ENCODE assay signal across 11 mouse cellular contexts in the genomic region with DNA sequence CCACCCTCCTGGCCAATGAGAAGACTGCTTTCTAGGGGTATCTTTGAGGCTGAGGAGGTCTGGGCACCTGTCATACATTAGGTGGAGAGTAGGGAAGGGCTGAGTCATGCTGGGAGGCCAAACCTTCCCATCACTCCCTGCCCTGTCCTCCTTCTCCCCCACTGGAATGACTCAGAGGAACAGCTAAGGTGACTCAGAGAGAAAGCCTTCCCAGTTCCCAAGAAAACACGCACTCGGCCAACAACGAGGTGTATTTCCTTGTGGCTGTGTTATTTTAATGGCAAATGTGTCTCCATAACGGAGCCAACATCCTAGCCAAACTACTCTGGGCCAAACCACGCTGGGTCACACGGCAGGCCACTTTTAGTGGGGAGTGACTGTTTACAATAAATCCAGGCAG.
DNase-seq lines count a peak whose midpoint lies in the region; TF ChIP-seq lines count a peak whose summit lies in the region.
"Had no signal": no experiment of that assay in that cellular context is flagged by ENCODE, and none has a peak within 500 bp of the region (broad histone marks: within the 10 kb centered on the region; RNA-seq: fewer than 3 reads in every experiment).

No protein-coding gene starts in this region.

- DNase-seq in gastrocnemius, adult 2 months = peak; percentile 60
- DNase-seq in gastrocnemius, postnatal 10 days = no peak
- peak; percentile 22 for DNase-seq in right cerebral cortex, adult 18-20 months
- DNase-seq in right cerebral cortex, postnatal 4 days = no peak
- peak; percentile 66 for DNase-seq in skeletal muscle tissue, adult 2 months (ENCODE audit: low read depth, low spot score)
- DNase-seq in natural killer cell, adult 2 months (ENCODE audit: low spot score in 2 of 2) = no peak
- DNase-seq in cerebellum, adult 11 months = no peak
- DNase-seq: cerebellum, adult 2 months; kidney, adult 18-20 months had no signal

- intact Hi-C loops in gastrocnemius, adult 2 months (cut with DNase I) = no loop called here

- no peak for TF ChIP-seq POLR2A in embryonic fibroblast, embryonic 13.5 days (IDR thresholded peaks at IDR 0.05; ENCODE audit: low read depth, low read length)

- H3K4me3 ChIP-seq in gastrocnemius, adult 2 months = no peak overlapping the region
- no peak overlapping the region for H3K4me3 ChIP-seq in embryonic fibroblast, embryonic 13.5 days (ENCODE audit: insufficient read depth, low read length)
- H3K4me3 ChIP-seq: neural tube, embryonic 12.5 days had no signal

- H3K27ac ChIP-seq in gastrocnemius, adult 2 months = peak overlapping the region; percentile 64
- H3K27ac ChIP-seq in embryonic fibroblast, embryonic 13.5 days (ENCODE audit: insufficient read depth, low read length) = peak overlapping the region; percentile 71
- H3K27ac ChIP-seq: neural tube, embryonic 12.5 days had no signal

- H3K4me1 ChIP-seq in embryonic fibroblast, embryonic 13.5 days (ENCODE audit: control insufficient read depth, insufficient read depth, low read length) = peaks cover 12% of the 10 kb centered on the region

- no peak for TF ChIP-seq CTCF in gastrocnemius, adult 2 months (IDR thresholded peaks at IDR 0.05)
- no peak for TF ChIP-seq CTCF in embryonic fibroblast, embryonic 13.5 days (IDR thresholded peaks at IDR 0.05; ENCODE audit: borderline replicate concordance, insufficient read depth, low read length)

Comparison
In these comparisons a context has a peak if more than half of its experiments do, and no peak if none do; other contexts are left out.
1. DNase-seq: peak in gastrocnemius, adult 2 months (single experiment), right cerebral cortex, adult 18-20 months (single experiment) and skeletal muscle tissue, adult 2 months (single experiment); none in gastrocnemius, postnatal 10 days (single experiment), right cerebral cortex, postnatal 4 days (single experiment), natural killer cell, adult 2 months (0 of 2) and cerebellum, adult 11 months (single experiment).